Mouse (Mus musculus) frontal cortex, postnatal 36 days (tissue): ENCODE measurements around the gene Tulp1.

ENCODE experiments used
- DNase-seq, 2 experiments: peaks; one replicate each; pipeline ENCODE4 v3.0.0; 2022; ENCODE audit warnings: low spot score in 2 of 2

The Tulp1 gene

GRCm38 (mm10) chr17:28313212-28313879, 51.7 kb downstream of the Tulp1 start, which contains the start of gene Fance:
TSS of gene Fance (plus strand) at chr17:28313519.
- peak; percentile 88 to 92 for DNase-seq

GRCm38 (mm10) chr17:28312232-28313211, 52.5 kb downstream of the Tulp1 start:
- no peak for DNase-seq

GRCm38 (mm10) chr17:28311366-28312132, 53.5 kb downstream of the Tulp1 start:
- DNase-seq: no peak

GRCm38 (mm10) chr17:28310831-28311230, 54.2 kb downstream of the Tulp1 start:
- no peak for DNase-seq

- DNase-seq: peak; percentile 86 to 90
These were observed 56.5 kb downstream of the Tulp1 start for GRCm38 (mm10) chr17:28308297-28309195.

GRCm38 (mm10) chr17:28305172-28305571, 59.9 kb downstream of the Tulp1 start:
- DNase-seq: no peak
